Mouse (Mus musculus) ES-E14 (cell line): Measurements from ENCODE around the gene Hmox2.

Source experiments
- CHD2 ChIP-seq: IDR thresholded peaks from 2 replicates; pipeline ENCODE4 v1.6.1; 2014; ENCODE audit warnings: mild to moderate bottlenecking, low read depth, low read length, inconsistent platforms
- HCFC1 ChIP-seq: IDR thresholded peaks from 2 replicates; pipeline ENCODE4 v1.6.1; 2012; ENCODE audit warnings: low read length, inconsistent platforms, borderline replicate concordance; ENCODE audit not compliant: insufficient read depth
- ZNF384 ChIP-seq: IDR thresholded peaks from 2 replicates; pipeline ENCODE4 v1.6.1; 2012; ENCODE audit warnings: low read depth, low read length, inconsistent platforms

- TF ChIP-seq HCFC1: no peak
- no peak for TF ChIP-seq ZNF384
- TF ChIP-seq CHD2: no peak
These were observed 70.5 kb downstream of the Hmox2 start for GRCm38 (mm10) chr16:4796631-4797030.
